Mouse (Mus musculus): ENCODE measurements around the gene Gm11011. TPM values are rescaled to one million over a fixed set of nuclear protein-coding genes. Genes with fewer than 3 reads are reported as not detected.

Gene Gm11011
- polyA plus RNA-seq, 1 experiment from 2014 or later = not detected

- ChIA-PET CTCF (no interaction called here), POLR2A (no interaction called here)
- DNase-seq (ENCODE audit: low read depth, low spot score) = no peak
- no peak for ATAC-seq
- in situ Hi-C loops (cut with MboI; ENCODE audit: low pct_unique_long_range_greater_than_20kb) = no loop called here
- H3K27me3 ChIP-seq = no peaks in the 10 kb centered on the region
- no peak for TF ChIP-seq CTCF (IDR thresholded peaks at IDR 0.05)
These were observed 48.6 kb downstream of the Gm11011 start for GRCm38 (mm10) chr2:169538906-169539305.

Other genes with a start within 250 kb of the Gm11011 start
- gene Tshz2, start 45.3 kb upstream of the Gm11011 start, polyA plus RNA-seq (2021) = 43.1 TPM

Measured in Patski (cell line).